Mouse (Mus musculus) embryonic facial prominence, embryonic 14.5 days (tissue): ENCODE results near the gene Cyp26a1. TPM values are rescaled to one million over a fixed set of nuclear protein-coding genes. Genes with fewer than 3 reads are reported as not detected.
A peak's percentile ranks its signal among the peaks of the same experiment; 100 is the strongest.

ENCODE experiments used
- ATAC-seq: fragments of 200-750 bp; cut with Nextera tagmentation; 2 replicates; pipeline ENCODE4 v1.8.0; 2017; ENCODE audit warnings: low read depth, moderate number of reproducible peaks, moderate TSS enrichment
- DNase-seq: peaks from one replicate; pipeline ENCODE4 v3.0.0-alpha.2; 2015; ENCODE audit warnings: low spot score
- H3K27ac ChIP-seq: fragments of 300-500 bp; sonication (generic); replicated peaks from 2 replicates; pipeline ENCODE4 v1.5.1; 2014; ENCODE audit warnings: low read depth, mild to moderate bottlenecking, low read length, moderate library complexity
- H3K27me3 ChIP-seq: fragments of 300-500 bp; sonication (generic); replicated peaks from 2 replicates; pipeline ENCODE4 v1.6.1; 2014; ENCODE audit warnings: low read length; ENCODE audit not compliant: control insufficient read depth, insufficient read depth
- H3K36me3 ChIP-seq: fragments of 300-500 bp; sonication (generic); 2 replicates; pipeline ENCODE4 v1.6.1; 2014; ENCODE audit warnings: low read length, mixed read lengths; ENCODE audit not compliant: control insufficient read depth, insufficient read depth
- H3K4me1 ChIP-seq: fragments of 300-500 bp; sonication (generic); 2 replicates; pipeline ENCODE4 v1.6.1; 2014; ENCODE audit warnings: antibody characterized with exemption, low read length; ENCODE audit not compliant: control insufficient read depth, insufficient read depth
- H3K4me2 ChIP-seq: fragments of 300-500 bp; sonication (generic); 2 replicates; pipeline ENCODE4 v1.6.1; 2014; ENCODE audit warnings: low read depth, mild to moderate bottlenecking, low read length, moderate library complexity, mixed read lengths
- H3K4me3 ChIP-seq: fragments of 300-500 bp; sonication (generic); 2 replicates; pipeline ENCODE4 v1.5.1; 2014; ENCODE audit warnings: low read depth, mild to moderate bottlenecking, low read length
- H3K9ac ChIP-seq: fragments of 300-500 bp; sonication (generic); 2 replicates; pipeline ENCODE4 v1.6.1; 2014; ENCODE audit warnings: low read depth, mild to moderate bottlenecking, low read length, moderate library complexity, mixed read lengths
- H3K9me3 ChIP-seq: fragments of 300-500 bp; sonication (generic); 2 replicates; pipeline ENCODE4 v1.6.1; 2016; ENCODE audit warnings: low read length; ENCODE audit not compliant: control insufficient read depth
- WGBS: fragments of 180-500 bp; shearing (Covaris S2); extraction: QIAGEN DNeasy Blood & Tissue Kit; methylation state at CpG from one replicate; pipeline ENCODE4 v1.1.7; 2014; 5-methylcytosine and 5-hydroxymethylcytosine counted together
- polyA plus RNA-seq: library from polyadenylated mRNA; unstranded; fragments of >200 nt; fragmentation: Nextera tagmentation; extraction: Ambion mirVana; gene quantifications from 2 replicates; pipeline ENCODE4 v1.2.1, GENCODE M21; 2014

Cyp26a1 gene
- polyA plus RNA-seq, 1 experiment from 2014 or later = 6.8 TPM

DNA sequence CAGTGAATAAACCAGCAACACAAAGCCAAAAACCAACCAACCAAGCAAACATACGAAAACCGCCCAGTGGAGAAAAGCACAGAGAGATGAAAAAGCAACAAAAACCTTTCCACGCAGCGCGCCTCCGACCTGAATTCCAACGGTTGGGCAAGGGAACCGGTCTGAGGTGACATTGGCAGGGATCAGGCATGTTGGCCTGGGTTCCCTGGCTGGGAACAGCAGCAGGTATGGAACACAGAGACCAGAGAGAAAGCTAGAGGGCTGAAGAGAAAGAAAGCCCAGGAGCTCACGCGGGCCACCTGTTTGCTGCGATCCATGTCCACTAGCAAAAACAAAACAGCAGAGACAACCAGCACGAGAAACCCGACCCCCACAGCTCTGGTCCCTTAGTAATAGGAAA, 2.5 kb upstream of the Cyp26a1 start:
- Histone ChIP-seq H3K9me3 (no peaks in the 10 kb centered on the region), H3K27me3 (peaks cover 100% of the 10 kb centered on the region), H3K4me1 (peaks cover 5% of the 10 kb centered on the region; the same call in 1 of the 2 replicates), H3K9ac (no peak overlapping the region), H3K4me3 (no peak overlapping the region), H3K4me2 (no peak overlapping the region), H3K36me3 (no peaks in the 10 kb centered on the region), H3K27ac (no peak overlapping the region)
- ATAC-seq = no peak
- 36% methylated on average over 13 of the region's 13 CpGs for WGBS
- no peak for DNase-seq

DNA sequence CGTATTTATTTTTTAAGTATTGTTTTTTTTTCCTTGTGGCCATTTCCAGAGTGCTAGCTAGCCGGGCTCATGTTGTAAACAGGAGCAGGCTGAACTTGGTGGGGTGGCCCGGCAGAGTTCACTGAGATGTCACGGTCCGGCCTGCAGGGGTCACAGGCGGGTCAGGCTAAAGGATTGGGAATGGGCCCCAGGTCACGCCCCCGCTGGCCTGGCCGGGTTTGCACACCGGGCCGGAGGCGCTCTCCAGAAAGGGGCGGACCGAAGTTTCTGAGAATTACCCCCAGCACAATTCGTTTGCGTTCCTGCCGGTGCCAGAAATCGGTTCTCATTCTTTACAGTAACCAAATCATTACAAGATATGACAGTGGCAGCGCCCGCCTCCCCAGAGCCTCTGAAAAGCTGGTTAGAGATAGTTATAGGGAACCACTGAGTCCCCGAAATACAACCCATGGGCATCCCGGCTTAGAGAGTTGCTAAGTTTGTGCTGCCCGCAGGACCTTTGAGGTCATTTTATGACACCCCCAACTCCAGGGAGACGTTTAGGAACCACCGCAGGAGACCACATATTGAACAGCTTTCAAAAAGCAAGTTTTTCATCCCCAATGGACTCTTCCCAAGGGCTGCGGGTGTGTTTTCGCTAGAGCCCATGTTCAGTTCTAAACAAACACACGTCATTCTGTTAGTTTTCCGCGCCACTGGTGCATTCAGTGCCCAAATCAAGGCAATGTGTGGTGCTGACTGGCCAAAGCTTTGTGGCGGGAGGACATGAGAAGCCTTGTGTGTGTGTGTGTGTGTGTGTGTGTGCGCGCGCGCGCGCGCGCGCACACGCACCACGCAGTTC, 1.6 kb upstream of the Cyp26a1 start:
- no peak overlapping the region for H3K9ac ChIP-seq
- no peak for DNase-seq
- WGBS = 3% methylated on average over 36 of the region's 42 CpGs
- peak overlapping the region; percentile 39 for H3K4me3 ChIP-seq
- peak overlapping the region; percentile 66 for H3K4me2 ChIP-seq
- peaks cover 5% of the 10 kb centered on the region; the same call in 1 of the 2 replicates for H3K4me1 ChIP-seq
- no peaks in the 10 kb centered on the region for H3K36me3 ChIP-seq
- no peak overlapping the region for H3K27ac ChIP-seq
- ATAC-seq = no peak
- peaks cover 100% of the 10 kb centered on the region for H3K27me3 ChIP-seq
- no peaks in the 10 kb centered on the region for H3K9me3 ChIP-seq

DNA sequence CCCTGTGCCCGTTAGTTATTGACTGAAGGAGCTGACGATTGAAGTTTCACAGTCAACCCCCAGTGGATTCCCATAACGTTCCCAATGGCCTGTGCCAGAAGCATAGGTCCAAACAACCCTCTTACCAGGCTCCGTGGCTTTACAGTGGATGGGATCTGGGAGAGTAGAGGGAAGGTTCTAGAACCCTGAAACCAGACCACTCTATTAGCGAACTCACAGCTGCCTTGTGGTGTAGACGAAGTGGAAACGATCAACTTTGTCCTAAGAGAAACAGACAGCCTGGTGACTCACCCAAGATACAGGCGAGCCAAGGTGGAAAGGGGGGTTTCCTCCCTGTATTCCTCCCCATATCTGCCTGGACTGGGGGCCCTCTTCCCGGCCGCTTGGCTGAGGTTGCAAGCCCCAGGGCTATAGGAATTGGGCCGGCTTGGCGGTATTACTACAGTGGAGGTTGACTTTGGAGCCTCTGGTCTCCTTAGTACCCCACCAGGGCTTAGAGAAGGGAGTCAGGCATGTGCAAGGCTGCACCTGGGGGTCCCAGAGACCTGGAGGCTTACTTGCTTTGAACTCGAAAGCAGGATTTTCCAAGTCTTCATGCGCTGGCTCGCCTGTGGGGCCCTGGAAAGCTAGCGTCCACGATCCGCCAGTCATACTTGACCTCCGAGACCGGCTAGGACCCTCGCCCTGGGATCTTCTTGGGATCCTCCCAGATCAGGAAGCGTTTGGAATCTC, 829 bp upstream of the Cyp26a1 start:
- Histone ChIP-seq H3K36me3 (no peaks in the 10 kb centered on the region), H3K4me1 (peaks cover 5% of the 10 kb centered on the region; the same call in 1 of the 2 replicates), H3K4me3 (peak overlapping the region; percentile 39), H3K9ac (no peak overlapping the region), H3K27me3 (peaks cover 95% of the 10 kb centered on the region), H3K9me3 (no peaks in the 10 kb centered on the region), H3K4me2 (peak overlapping the region; percentile 66), H3K27ac (no peak overlapping the region)
- ATAC-seq = no peak
- 4% methylated on average over 22 of the region's 22 CpGs for WGBS
- no peak for DNase-seq

DNA sequence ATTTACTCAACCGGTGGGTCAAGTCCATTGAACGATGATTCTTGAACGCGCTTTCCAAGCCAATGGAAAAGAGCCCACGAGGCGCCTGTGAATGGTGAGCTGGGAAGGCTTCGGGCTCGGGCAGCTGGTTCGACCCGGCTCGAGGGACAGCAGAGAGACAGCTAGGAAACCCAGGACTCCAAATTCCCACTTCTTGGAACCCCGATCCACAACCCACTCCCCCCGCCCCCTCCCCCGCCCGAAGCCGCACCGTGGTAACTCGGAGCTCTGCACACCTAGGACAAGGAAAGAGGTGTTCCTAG, 312 bp upstream of the Cyp26a1 start:
- peak overlapping the region; percentile 66 for H3K4me2 ChIP-seq
- no peaks in the 10 kb centered on the region for H3K9me3 ChIP-seq
- H3K9ac ChIP-seq = no peak overlapping the region
- H3K4me3 ChIP-seq = peak overlapping the region; percentile 39
- DNase-seq = no peak
- ATAC-seq = no peak
- no peak overlapping the region for H3K27ac ChIP-seq
- peaks cover 5% of the 10 kb centered on the region; the same call in 1 of the 2 replicates for H3K4me1 ChIP-seq
- WGBS = under 1% methylated on average over 18 of the region's 18 CpGs
- H3K27me3 ChIP-seq = peaks cover 95% of the 10 kb centered on the region
- H3K36me3 ChIP-seq = no peaks in the 10 kb centered on the region

DNA sequence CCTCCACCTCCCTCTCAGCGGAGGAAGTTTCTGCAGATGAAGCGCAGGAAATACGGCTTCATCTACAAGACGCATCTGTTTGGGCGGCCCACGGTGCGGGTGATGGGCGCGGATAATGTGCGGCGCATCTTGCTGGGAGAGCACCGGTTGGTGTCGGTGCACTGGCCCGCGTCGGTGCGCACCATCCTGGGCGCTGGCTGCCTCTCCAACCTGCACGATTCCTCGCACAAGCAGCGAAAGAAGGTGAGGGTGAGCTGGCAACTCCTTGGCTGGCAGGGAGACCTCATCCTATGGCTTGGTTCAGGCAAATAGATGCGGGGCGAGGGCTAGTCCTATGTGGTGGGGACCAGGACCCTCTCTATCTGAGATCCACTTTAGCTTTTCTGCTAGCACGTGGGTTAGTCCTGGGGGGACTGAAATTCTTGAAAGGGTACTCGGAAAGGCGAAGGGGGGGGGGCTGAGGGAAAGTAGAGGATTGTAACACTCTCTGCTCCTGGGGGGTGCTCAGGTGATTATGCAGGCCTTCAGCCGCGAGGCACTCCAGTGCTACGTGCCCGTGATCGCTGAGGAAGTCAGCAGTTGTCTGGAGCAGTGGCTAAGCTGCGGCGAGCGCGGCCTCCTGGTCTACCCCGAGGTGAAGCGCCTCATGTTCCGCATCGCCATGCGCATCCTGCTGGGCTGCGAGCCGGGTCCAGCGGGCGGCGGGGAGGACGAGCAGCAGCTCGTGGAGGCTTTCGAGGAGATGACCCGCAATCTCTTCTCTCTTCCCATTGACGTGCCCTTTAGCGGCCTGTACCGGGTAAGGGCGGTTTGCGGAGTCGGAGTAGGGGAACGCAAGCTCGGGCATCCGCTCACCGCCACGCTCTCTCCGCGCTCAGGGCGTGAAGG, 919 bp downstream of the Cyp26a1 start:
- Histone ChIP-seq H3K4me2 (peak overlapping the region; percentile 66), H3K4me1 (peaks cover 5% of the 10 kb centered on the region; the same call in 1 of the 2 replicates), H3K36me3 (no peaks in the 10 kb centered on the region), H3K9me3 (no peaks in the 10 kb centered on the region), H3K27me3 (peaks cover 92% of the 10 kb centered on the region), H3K4me3 (peak overlapping the region; percentile 39), H3K27ac (no peak overlapping the region), H3K9ac (0 out of 2 replicates have a peak overlapping the region, but pooled peaks have one; percentile 2)
- ATAC-seq (no peak), DNase-seq (no peak)
- WGBS = 1% methylated on average over 57 of the region's 63 CpGs

DNA sequence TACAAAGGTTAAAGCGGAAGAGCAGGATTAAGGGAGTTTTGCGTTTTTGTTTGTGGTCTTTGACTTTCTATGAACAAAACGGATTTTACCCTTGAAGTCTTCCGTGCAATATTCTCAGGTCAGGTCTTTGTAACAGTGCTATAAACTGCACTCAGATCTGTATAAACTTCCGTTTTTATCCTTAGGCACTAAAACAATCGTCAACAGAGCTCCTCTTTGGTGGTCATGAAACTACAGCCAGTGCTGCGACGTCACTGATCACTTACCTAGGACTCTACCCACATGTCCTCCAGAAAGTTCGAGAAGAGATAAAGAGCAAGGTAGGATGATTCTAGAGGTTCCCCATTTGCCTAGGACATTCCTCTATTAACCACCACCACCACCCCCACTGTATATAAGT, 2.1 kb downstream of the Cyp26a1 start:
- no peak overlapping the region for H3K9ac ChIP-seq
- 26% methylated on average over 9 of the region's 9 CpGs for WGBS

DNA sequence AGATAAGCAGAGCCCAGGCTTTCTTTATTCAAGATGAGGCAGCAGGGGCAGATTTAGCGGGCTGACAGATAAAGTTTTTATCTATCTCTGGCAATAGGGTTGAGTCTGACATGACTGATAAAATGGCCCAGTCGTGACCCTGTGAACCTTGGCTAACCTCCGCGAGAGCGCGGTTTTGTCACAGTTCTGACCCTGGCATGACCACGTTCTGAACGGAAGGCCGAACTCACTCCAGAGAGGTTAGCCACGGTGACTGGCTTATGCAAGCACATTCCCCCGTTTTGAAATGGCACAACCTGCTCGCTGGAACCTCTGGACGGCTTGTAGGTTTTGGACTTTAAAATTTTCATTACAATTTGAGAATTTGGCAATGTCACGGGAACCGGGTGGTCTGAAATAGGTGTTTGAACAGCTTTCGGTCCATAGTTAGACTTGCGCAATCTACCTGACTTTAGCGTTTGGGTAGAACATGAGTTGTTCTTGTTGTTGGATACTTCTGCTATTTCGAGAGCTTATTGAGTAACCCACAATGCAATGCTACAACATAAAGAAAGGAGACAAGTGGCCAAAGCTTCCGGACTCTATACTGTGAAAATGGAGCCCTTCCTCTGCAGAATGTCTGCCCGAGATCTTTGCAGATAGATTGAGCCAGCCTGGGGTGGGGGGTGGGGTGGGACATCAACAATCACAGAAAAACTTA, 4.9 kb downstream of the Cyp26a1 start:
- H3K27me3 ChIP-seq = peaks cover 52% of the 10 kb centered on the region
- no peak for ATAC-seq
- WGBS = 70% methylated on average over 21 of the region's 21 CpGs

More for the DNA sequence above, 2.1 kb downstream of the Cyp26a1 start:
- no peak for ATAC-seq
- Histone ChIP-seq H3K9me3 (no peaks in the 10 kb centered on the region), H3K4me1 (peaks cover 5% of the 10 kb centered on the region; the same call in 1 of the 2 replicates), H3K27ac (no peak overlapping the region), H3K27me3 (peaks cover 80% of the 10 kb centered on the region), H3K4me3 (no peak overlapping the region), H3K4me2 (no peak overlapping the region), H3K36me3 (no peaks in the 10 kb centered on the region)
- DNase-seq = no peak

More for the DNA sequence above, 4.9 kb downstream of the Cyp26a1 start:
- Histone ChIP-seq H3K9ac (no peak overlapping the region), H3K9me3 (no peaks in the 10 kb centered on the region), H3K36me3 (no peaks in the 10 kb centered on the region), H3K27ac (no peak overlapping the region), H3K4me1 (peaks cover 3% of the 10 kb centered on the region; the same call in 1 of the 2 replicates), H3K4me2 (no peak overlapping the region), H3K4me3 (no peak overlapping the region)
- no peak for DNase-seq
